ENCODE assay signal across 31 mouse cellular contexts in the genomic region with DNA sequence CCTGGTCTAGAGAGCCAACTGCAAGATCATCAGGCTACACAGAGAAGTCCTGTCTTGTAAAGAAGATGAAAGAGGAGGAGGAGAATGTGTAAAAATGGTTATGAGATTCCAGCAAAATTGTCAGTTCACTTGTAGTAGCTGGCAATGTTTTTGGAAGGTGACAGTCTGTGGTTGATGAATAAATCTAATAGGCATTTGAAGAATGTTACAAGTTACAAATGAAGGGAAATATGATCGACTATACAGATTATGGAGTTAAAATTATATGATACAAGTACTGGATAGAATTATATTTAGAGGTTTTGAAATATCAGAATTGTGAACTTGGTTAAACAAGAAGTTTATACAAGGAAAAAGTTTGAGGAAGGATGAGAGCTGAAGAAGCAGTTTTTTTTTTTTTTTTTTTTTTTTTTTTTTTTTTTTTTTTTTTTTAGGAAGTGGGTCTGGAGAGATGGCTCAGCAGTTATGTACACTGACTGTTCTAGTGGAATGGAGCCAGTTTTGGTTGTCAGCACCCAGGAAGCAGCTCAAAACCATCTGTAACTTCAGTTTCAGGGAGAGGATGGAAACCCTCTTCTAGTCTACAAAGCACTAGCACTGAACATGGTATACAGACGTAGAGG. TPM values are rescaled to one million over a fixed set of nuclear protein-coding genes. Genes with fewer than 3 reads are reported as not detected.
"Had no signal": no experiment of that assay in that cellular context is flagged by ENCODE, and none has a peak within 500 bp of the region (broad histone marks: within the 10 kb centered on the region; RNA-seq: fewer than 3 reads in every experiment).

No protein-coding gene starts in this region.

- H3K27ac ChIP-seq: kidney, embryonic 15.5 days; limb, embryonic 12.5 days; limb, embryonic 15.5 days; liver, embryonic 12.5 days; liver, embryonic 15.5 days; midbrain, embryonic 10.5 days had no signal

- H3K36me3 ChIP-seq: kidney, embryonic 15.5 days; limb, embryonic 12.5 days; limb, embryonic 15.5 days; liver, embryonic 12.5 days; liver, embryonic 15.5 days; midbrain, embryonic 10.5 days had no signal

- H3K9ac ChIP-seq: kidney, embryonic 15.5 days; limb, embryonic 12.5 days; limb, embryonic 15.5 days; liver, embryonic 12.5 days; liver, embryonic 15.5 days; lung, embryonic 14.5 days had no signal

- H3K4me2 ChIP-seq: kidney, embryonic 15.5 days; limb, embryonic 12.5 days; limb, embryonic 15.5 days; liver, embryonic 12.5 days; liver, embryonic 15.5 days; lung, embryonic 14.5 days had no signal

- DNase-seq: kidney, adult 11 months; kidney, adult 8-10 months; kidney, postnatal 10 days; kidney, postnatal 36 days; left cerebral cortex, postnatal 4 days; lung, embryonic 14.5 days; midbrain, embryonic 14.5 days; right cerebral cortex, adult 18-20 months; right cerebral cortex, postnatal 14 days; right cerebral cortex, postnatal 4 days; thymus, adult 18-20 months; thymus, postnatal 36 days had no signal

- H3K4me3 ChIP-seq: kidney, embryonic 15.5 days; limb, embryonic 12.5 days; limb, embryonic 15.5 days; liver, embryonic 12.5 days; liver, embryonic 15.5 days; megakaryocyte, embryonic 14.5 days; midbrain, embryonic 10.5 days had no signal

- H3K4me1 ChIP-seq: kidney, embryonic 15.5 days; limb, embryonic 12.5 days; limb, embryonic 15.5 days; liver, embryonic 12.5 days; liver, embryonic 15.5 days had no signal

- H3K27me3 ChIP-seq: kidney, embryonic 15.5 days; limb, embryonic 15.5 days; liver, embryonic 12.5 days; liver, embryonic 15.5 days; megakaryocyte, embryonic 14.5 days had no signal

- ATAC-seq: liver, embryonic 12.5 days; lung, postnatal 0 days had no signal

- H3K9me3 ChIP-seq: kidney, embryonic 15.5 days; limb, embryonic 12.5 days; limb, embryonic 15.5 days; liver, embryonic 12.5 days; liver, embryonic 15.5 days; megakaryocyte, embryonic 14.5 days; midbrain, embryonic 10.5 days had no signal

RNA-seq across cellular contexts. Expression of a gene that starts 7.5 kb away (rescaled TPM):
- total RNA-seq: layer of hippocampus, adult 8-10 months; layer of hippocampus, postnatal 10 days; left cerebral cortex, adult 8-10 months; left cerebral cortex, postnatal 14 days; left cerebral cortex, postnatal 4 days; midbrain, postnatal 0 days had no signal
- polyA plus RNA-seq: kidney, embryonic 15.5 days; limb, embryonic 12.5 days; limb, embryonic 15.5 days; liver, embryonic 12.5 days; liver, embryonic 15.5 days; lung, embryonic 14.5 days; lung, postnatal 0 days; midbrain, embryonic 10.5 days; midbrain, embryonic 14.5 days; midbrain, postnatal 0 days; neural tube, embryonic 11.5 days; neural tube, embryonic 14.5 days; spleen, adult 2 months; stomach, embryonic 16.5 days; testis, adult 2 months; urinary bladder, adult 2 months had no signal

RNA-seq across cellular contexts. Expression of a gene that starts 12.2 kb away (rescaled TPM):
- total RNA-seq: layer of hippocampus, adult 8-10 months; layer of hippocampus, postnatal 10 days; left cerebral cortex, adult 8-10 months; left cerebral cortex, postnatal 14 days; left cerebral cortex, postnatal 4 days; midbrain, postnatal 0 days had no signal
- polyA plus RNA-seq: kidney, embryonic 15.5 days; limb, embryonic 12.5 days; limb, embryonic 15.5 days; liver, embryonic 12.5 days; liver, embryonic 15.5 days; lung, embryonic 14.5 days; lung, postnatal 0 days; midbrain, embryonic 10.5 days; midbrain, embryonic 14.5 days; midbrain, postnatal 0 days; neural tube, embryonic 11.5 days; neural tube, embryonic 14.5 days; spleen, adult 2 months; stomach, embryonic 16.5 days; testis, adult 2 months; urinary bladder, adult 2 months had no signal

RNA-seq across cellular contexts. Expression of a gene that starts 28.4 kb away (rescaled TPM):
- total RNA-seq: layer of hippocampus, adult 8-10 months; layer of hippocampus, postnatal 10 days; left cerebral cortex, adult 8-10 months; left cerebral cortex, postnatal 14 days; left cerebral cortex, postnatal 4 days; midbrain, postnatal 0 days had no signal
- polyA plus RNA-seq: kidney, embryonic 15.5 days; limb, embryonic 12.5 days; limb, embryonic 15.5 days; liver, embryonic 12.5 days; liver, embryonic 15.5 days; lung, embryonic 14.5 days; lung, postnatal 0 days; midbrain, embryonic 10.5 days; midbrain, embryonic 14.5 days; midbrain, postnatal 0 days; neural tube, embryonic 11.5 days; neural tube, embryonic 14.5 days; spleen, adult 2 months; stomach, embryonic 16.5 days; testis, adult 2 months; urinary bladder, adult 2 months had no signal

RNA-seq across cellular contexts. Expression of a gene that starts 38.6 kb away (rescaled TPM):
- total RNA-seq: layer of hippocampus, adult 8-10 months; layer of hippocampus, postnatal 10 days; left cerebral cortex, adult 8-10 months; left cerebral cortex, postnatal 14 days; left cerebral cortex, postnatal 4 days; midbrain, postnatal 0 days had no signal
- polyA plus RNA-seq: kidney, embryonic 15.5 days; limb, embryonic 12.5 days; limb, embryonic 15.5 days; liver, embryonic 12.5 days; liver, embryonic 15.5 days; lung, embryonic 14.5 days; lung, postnatal 0 days; midbrain, embryonic 10.5 days; midbrain, embryonic 14.5 days; midbrain, postnatal 0 days; neural tube, embryonic 11.5 days; neural tube, embryonic 14.5 days; spleen, adult 2 months; stomach, embryonic 16.5 days; testis, adult 2 months; urinary bladder, adult 2 months had no signal
